Mouse (Mus musculus) heart, embryonic 15.5 days (tissue): ENCODE measurements around the gene Pip4p1. TPM values are rescaled to one million over a fixed set of nuclear protein-coding genes. Genes with fewer than 3 reads are reported as not detected.
"Not testable (repeated sequence)": the region's sequence is repeated elsewhere in the genome, so short reads cannot be mapped to it uniquely, and the experiment has no call there.

Experiments used
- ATAC-seq: fragments of 200-750 bp; cut with Nextera tagmentation; replicated peaks from 2 replicates; pipeline ENCODE4 v1.8.0; 2017; ENCODE audit warnings: low read depth, moderate TSS enrichment; ENCODE audit not compliant: insufficient number of reproducible peaks, insufficient read depth, low FRiP score
- H3K27ac ChIP-seq: fragments of 300-500 bp; sonication (generic); 2 replicates; pipeline ENCODE4 v1.5.1; 2015; ENCODE audit warnings: mild to moderate bottlenecking, inconsistent platforms
- H3K27me3 ChIP-seq: fragments of 300-500 bp; sonication (generic); 2 replicates; pipeline ENCODE4 v1.6.1; 2015; ENCODE audit warnings: inconsistent platforms
- H3K36me3 ChIP-seq: fragments of 300-500 bp; sonication (generic); 2 replicates; pipeline ENCODE4 v1.6.1; 2015; ENCODE audit warnings: mild to moderate bottlenecking, inconsistent platforms
- H3K4me1 ChIP-seq: fragments of 300-500 bp; sonication (generic); replicated peaks from 2 replicates; pipeline ENCODE4 v1.6.1; 2015; ENCODE audit warnings: inconsistent platforms
- H3K4me2 ChIP-seq: fragments of 300-500 bp; sonication (generic); 2 replicates; pipeline ENCODE4 v1.6.1; 2015; ENCODE audit warnings: inconsistent platforms, mild to moderate bottlenecking, moderate library complexity
- H3K4me3 ChIP-seq: fragments of 300-500 bp; sonication (generic); 2 replicates; pipeline ENCODE4 v1.5.1; 2015; ENCODE audit warnings: mild to moderate bottlenecking, inconsistent platforms
- H3K9ac ChIP-seq: fragments of 300-500 bp; sonication (generic); 2 replicates; pipeline ENCODE4 v1.6.1; 2015; ENCODE audit warnings: mild to moderate bottlenecking, inconsistent platforms
- H3K9me3 ChIP-seq: fragments of 300-500 bp; sonication (generic); replicated peaks from 2 replicates; pipeline ENCODE4 v1.6.1; 2016; ENCODE audit warnings: inconsistent platforms
- WGBS: fragments of 180-500 bp; shearing (Covaris S2); methylation state at CpG from one replicate; pipeline ENCODE4 v1.1.7; 2015; ENCODE audit warnings: mixed read lengths; 5-methylcytosine and 5-hydroxymethylcytosine counted together
- polyA plus RNA-seq: library from polyadenylated mRNA; unstranded; fragments of >200 nt; fragmentation: Nextera tagmentation; extraction: Ambion mirVana; gene quantifications from 2 replicates; pipeline ENCODE4 v1.2.1, GENCODE M21; 2015

The Pip4p1 gene
- polyA plus RNA-seq, 1 experiment from 2014 or later = 29.8 TPM

- no peaks in the 10 kb centered on the region for H3K27me3 ChIP-seq
- H3K4me1 ChIP-seq = no peaks in the 10 kb centered on the region
- WGBS = 81% methylated on average over 3 of the region's 3 CpGs
- H3K4me3 ChIP-seq = no peak overlapping the region
- H3K4me2 ChIP-seq = no peak overlapping the region
- H3K36me3 ChIP-seq = no peaks in the 10 kb centered on the region
- no peaks in the 10 kb centered on the region for H3K9me3 ChIP-seq
- ATAC-seq = no peak
- H3K27ac ChIP-seq = no peak overlapping the region
- no peak overlapping the region for H3K9ac ChIP-seq
These were observed 7.7 kb upstream of the Pip4p1 start for GRCm38 (mm10) chr14:50938119-50938908.

- Histone ChIP-seq H3K4me1 (peaks cover 1% of the 10 kb centered on the region), H3K9me3 (no peaks in the 10 kb centered on the region), H3K36me3 (no peaks in the 10 kb centered on the region), H3K4me3 (no peak overlapping the region), H3K27ac (no peak overlapping the region), H3K4me2 (no peak overlapping the region), H3K27me3 (no peaks in the 10 kb centered on the region), H3K9ac (no peak overlapping the region)
- 47% methylated on average over 1 of the region's 1 CpGs for WGBS
- ATAC-seq = no peak
These were observed 6.0 kb upstream of the Pip4p1 start for GRCm38 (mm10) chr14:50936649-50937048.

- H3K9me3 ChIP-seq = no peaks in the 10 kb centered on the region
- no peak for ATAC-seq
- H3K4me3 ChIP-seq = peak overlapping the region; percentile 95
- H3K4me1 ChIP-seq = peaks cover 12% of the 10 kb centered on the region
- peak overlapping the region; percentile 63 for H3K9ac ChIP-seq
- WGBS = 11% methylated on average over 12 of the region's 12 CpGs
- no peaks in the 10 kb centered on the region for H3K27me3 ChIP-seq
- H3K36me3 ChIP-seq = peaks cover 22% of the 10 kb centered on the region
- peak overlapping the region; percentile 79 for H3K4me2 ChIP-seq
- peak overlapping the region; percentile 91 for H3K27ac ChIP-seq
These were observed 901 bp upstream of the Pip4p1 start for GRCm38 (mm10) chr14:50931493-50932020.

- Histone ChIP-seq H3K27me3 (no peaks in the 10 kb centered on the region), H3K4me2 (peak overlapping the region; percentile 87), H3K36me3 (peaks cover 27% of the 10 kb centered on the region), H3K9me3 (no peaks in the 10 kb centered on the region), H3K4me3 (peak overlapping the region; percentile 95), H3K4me1 (peaks cover 20% of the 10 kb centered on the region), H3K9ac (peak overlapping the region; percentile 99), H3K27ac (peak overlapping the region; percentile 86)
- WGBS = under 1% methylated on average over 38 of the region's 38 CpGs
- ATAC-seq = peak; percentile 40
These were observed 291 bp downstream of the Pip4p1 start for GRCm38 (mm10) chr14:50930377-50930753.

GRCm38 (mm10) chr14:50929951-50930350, 705 bp downstream of the Pip4p1 start:
- Histone ChIP-seq H3K9me3 (no peaks in the 10 kb centered on the region), H3K9ac (peak overlapping the region; percentile 99), H3K27me3 (no peaks in the 10 kb centered on the region), H3K27ac (peak overlapping the region; percentile 86), H3K4me1 (peaks cover 21% of the 10 kb centered on the region), H3K4me3 (peak overlapping the region; percentile 95), H3K36me3 (peaks cover 27% of the 10 kb centered on the region), H3K4me2 (peak overlapping the region; percentile 87)
- ATAC-seq = no peak
- WGBS = 9% methylated on average over 10 of the region's 10 CpGs

- no peak overlapping the region for H3K4me2 ChIP-seq
- H3K36me3 ChIP-seq = peaks cover 27% of the 10 kb centered on the region
- no peak overlapping the region for H3K9ac ChIP-seq
- no peak overlapping the region for H3K27ac ChIP-seq
- H3K4me3 ChIP-seq = no peak overlapping the region
- no peaks in the 10 kb centered on the region for H3K27me3 ChIP-seq
- no peak for ATAC-seq
- H3K4me1 ChIP-seq = peaks cover 28% of the 10 kb centered on the region
- 75% methylated on average over 3 of the region's 3 CpGs for WGBS
- H3K9me3 ChIP-seq = no peaks in the 10 kb centered on the region
These were observed 3.3 kb downstream of the Pip4p1 start for GRCm38 (mm10) chr14:50927366-50927765.

GRCm38 (mm10) chr14:50925111-50925920, 5.3 kb downstream of the Pip4p1 start:
- ATAC-seq = no peak; the same call in 1 of the 2 replicates
- peak overlapping the region; percentile 81 for H3K9ac ChIP-seq
- no peaks in the 10 kb centered on the region for H3K9me3 ChIP-seq
- peaks cover 27% of the 10 kb centered on the region for H3K36me3 ChIP-seq
- WGBS = 1% methylated on average over 38 of the region's 38 CpGs
- no peaks in the 10 kb centered on the region for H3K27me3 ChIP-seq
- peak overlapping the region; percentile 83 for H3K4me2 ChIP-seq
- peak overlapping the region; percentile 86 for H3K4me3 ChIP-seq
- H3K27ac ChIP-seq = peak overlapping the region; percentile 95
- H3K4me1 ChIP-seq = peaks cover 23% of the 10 kb centered on the region

GRCm38 (mm10) chr14:50924281-50925064, 6.2 kb downstream of the Pip4p1 start, which contains the start of the genes Osgep and Apex1:
Gene Osgep, minus strand, starts transcription at chr14:50924893.
Gene Apex1, plus strand, starts transcription at chr14:50924968.
- Histone ChIP-seq H3K9me3 (no peaks in the 10 kb centered on the region), H3K36me3 (peaks cover 27% of the 10 kb centered on the region), H3K27me3 (no peaks in the 10 kb centered on the region), H3K4me2 (peak within 1 kb of the TSS; percentile 83), H3K9ac (peak within 1 kb of the TSS; percentile 81), H3K4me1 (peaks cover 16% of the 10 kb centered on the region), H3K4me3 (peak within 1 kb of the TSS; percentile 86), H3K27ac (peak within 1 kb of the TSS; percentile 95)
- peak; percentile 94 for ATAC-seq
- WGBS = under 1% methylated on average over 57 of the region's 57 CpGs

GRCm38 (mm10) chr14:50923437-50923836, 7.2 kb downstream of the Pip4p1 start:
- H3K4me3 ChIP-seq = peak overlapping the region; percentile 86
- 46% methylated on average over 1 of the region's 1 CpGs for WGBS
- peaks cover 28% of the 10 kb centered on the region for H3K36me3 ChIP-seq
- not testable (repeated sequence) for H3K9me3 ChIP-seq, ATAC-seq, H3K27me3 ChIP-seq, H3K27ac ChIP-seq
- peaks cover 15% of the 10 kb centered on the region for H3K4me1 ChIP-seq
- H3K4me2 ChIP-seq = peak overlapping the region; percentile 83
- peak overlapping the region; percentile 81; the same call in 1 of the 2 replicates for H3K9ac ChIP-seq

- no peak overlapping the region for H3K9ac ChIP-seq
- H3K4me1 ChIP-seq = no peaks in the 10 kb centered on the region
- H3K27ac ChIP-seq = no peak overlapping the region
- ATAC-seq = no peak
- no peak overlapping the region for H3K4me3 ChIP-seq
- 51% methylated on average over 3 of the region's 3 CpGs for WGBS
- H3K4me2 ChIP-seq = no peak overlapping the region
- H3K9me3 ChIP-seq = no peaks in the 10 kb centered on the region
- no peaks in the 10 kb centered on the region for H3K27me3 ChIP-seq
- peaks cover 37% of the 10 kb centered on the region for H3K36me3 ChIP-seq
These were observed 19.3 kb downstream of the Pip4p1 start for GRCm38 (mm10) chr14:50911356-50911755.
